Mouse (Mus musculus) cerebellum, adult 18-20 months (tissue): ENCODE measurements around the gene Ascc1.
A peak's percentile ranks its signal among the peaks of the same experiment; 100 is the strongest.
"Not testable (repeated sequence)": the region's sequence is repeated elsewhere in the genome, so short reads cannot be mapped to it uniquely, and the experiment has no call there.

Experiments
- DNase-seq, 2 experiments: peaks; one replicate each; pipeline ENCODE4 v3.0.0; 2021

Gene Ascc1

DNA sequence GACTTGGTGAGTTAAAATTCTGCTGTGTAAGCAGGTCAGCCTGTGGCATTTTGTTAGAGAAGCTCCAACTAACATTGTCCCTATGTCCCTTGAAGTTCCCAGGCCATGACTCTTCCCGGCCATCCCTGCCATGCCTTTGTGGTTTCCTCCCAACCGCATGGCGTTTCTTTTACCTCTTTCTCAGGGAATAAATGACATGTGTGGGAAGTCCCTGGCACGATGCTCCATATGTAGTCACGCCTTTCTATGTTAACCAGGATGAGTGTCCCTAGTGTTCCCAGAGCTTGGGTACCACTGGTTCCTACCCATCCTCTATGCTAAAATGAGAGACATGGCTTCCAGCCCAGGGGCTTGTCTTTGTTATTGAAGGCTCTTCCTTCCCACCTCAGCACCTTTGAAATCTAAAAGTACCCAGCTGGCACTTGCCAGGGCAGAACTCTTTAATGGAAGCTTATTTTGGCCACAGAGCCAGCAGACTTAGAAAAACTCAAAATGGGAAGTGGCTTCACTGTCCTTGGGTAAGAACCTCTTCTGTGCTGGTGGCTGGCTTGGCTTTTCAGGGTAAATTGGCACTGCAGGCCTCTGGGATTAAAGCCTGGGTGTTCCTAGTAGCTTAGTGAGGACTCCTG is 24.8 kb upstream of the Ascc1 start:
- DNase-seq = no peak

GRCm38 (mm10) chr10:59978401-59978800 is 24.2 kb upstream of the Ascc1 start:
- no peak for DNase-seq

GRCm38 (mm10) chr10:59978873-59979743 is 23.5 kb upstream of the Ascc1 start:
- no peak for DNase-seq

GRCm38 (mm10) chr10:59980815-59981244 is 21.8 kb upstream of the Ascc1 start:
- DNase-seq = no peak

DNA sequence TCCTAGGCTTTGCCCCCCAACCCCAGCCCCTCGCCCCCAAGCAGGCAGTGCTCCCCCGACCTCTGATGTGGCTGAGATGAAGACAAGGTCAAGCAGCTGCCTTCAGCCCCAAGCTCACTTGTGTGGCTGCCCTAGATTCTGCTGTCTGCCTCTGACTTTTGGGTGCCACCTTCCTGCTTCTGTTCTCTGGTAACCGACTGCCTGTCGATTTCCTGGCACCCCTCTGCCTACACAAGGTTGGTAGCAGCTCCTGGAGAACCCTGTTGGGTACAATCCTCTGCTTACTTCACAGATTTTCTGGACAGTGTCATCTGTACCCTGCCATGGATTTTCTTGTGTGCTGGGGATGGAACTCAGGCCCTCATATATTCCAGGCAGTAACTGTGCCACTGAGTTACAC is 21.3 kb upstream of the Ascc1 start:
- no peak for DNase-seq

- DNase-seq = no peak
Observed at GRCm38 (mm10) chr10:59981792-59982191, 20.8 kb upstream of the Ascc1 start.

DNA sequence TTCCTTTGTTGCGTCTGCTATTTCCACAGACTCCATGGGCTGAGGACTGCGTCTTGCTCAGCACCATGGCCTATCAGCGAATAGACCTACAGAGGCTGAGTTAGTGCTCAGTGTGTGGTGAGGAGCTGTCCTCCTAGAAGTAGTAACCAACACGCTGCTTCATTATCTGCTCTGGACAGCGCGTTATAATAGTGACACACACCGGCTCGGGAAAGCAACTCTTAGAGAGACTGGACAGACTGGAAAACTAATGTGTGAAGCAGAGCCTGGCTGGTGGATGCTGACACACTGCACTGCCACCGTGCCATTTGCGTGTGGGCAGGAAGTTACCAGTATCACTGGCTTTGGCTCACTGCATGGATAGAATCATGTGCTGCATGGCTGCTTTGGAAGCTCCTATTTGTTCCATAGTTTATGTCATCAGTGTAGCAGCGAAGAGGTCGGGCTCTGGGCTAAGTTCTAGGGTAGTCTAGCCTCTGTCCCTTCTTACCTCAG is 20.2 kb upstream of the Ascc1 start:
- no peak for DNase-seq

- no peak for DNase-seq
Observed at GRCm38 (mm10) chr10:59988036-59988435, 14.6 kb upstream of the Ascc1 start.

DNA sequence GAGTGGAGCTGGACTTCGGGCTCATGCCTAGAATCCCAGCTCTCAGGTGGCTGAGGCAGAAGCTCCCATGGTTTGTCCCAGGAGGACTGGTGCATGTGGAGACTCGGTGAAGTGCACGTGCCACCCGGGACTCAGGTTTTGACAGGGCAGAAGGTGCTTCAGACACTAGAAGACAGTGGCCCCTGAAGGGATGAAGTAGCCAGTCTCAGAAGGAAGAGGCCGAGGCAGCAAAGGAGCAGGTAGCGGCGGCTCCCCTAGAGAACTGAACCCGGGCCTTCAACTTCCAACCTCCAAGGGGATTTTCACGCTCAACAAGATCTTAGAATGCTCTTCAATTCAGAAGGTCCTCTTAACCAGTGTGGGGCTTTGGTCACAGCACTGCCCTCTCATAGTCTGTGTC is 12.2 kb upstream of the Ascc1 start:
- DNase-seq = no peak

DNA sequence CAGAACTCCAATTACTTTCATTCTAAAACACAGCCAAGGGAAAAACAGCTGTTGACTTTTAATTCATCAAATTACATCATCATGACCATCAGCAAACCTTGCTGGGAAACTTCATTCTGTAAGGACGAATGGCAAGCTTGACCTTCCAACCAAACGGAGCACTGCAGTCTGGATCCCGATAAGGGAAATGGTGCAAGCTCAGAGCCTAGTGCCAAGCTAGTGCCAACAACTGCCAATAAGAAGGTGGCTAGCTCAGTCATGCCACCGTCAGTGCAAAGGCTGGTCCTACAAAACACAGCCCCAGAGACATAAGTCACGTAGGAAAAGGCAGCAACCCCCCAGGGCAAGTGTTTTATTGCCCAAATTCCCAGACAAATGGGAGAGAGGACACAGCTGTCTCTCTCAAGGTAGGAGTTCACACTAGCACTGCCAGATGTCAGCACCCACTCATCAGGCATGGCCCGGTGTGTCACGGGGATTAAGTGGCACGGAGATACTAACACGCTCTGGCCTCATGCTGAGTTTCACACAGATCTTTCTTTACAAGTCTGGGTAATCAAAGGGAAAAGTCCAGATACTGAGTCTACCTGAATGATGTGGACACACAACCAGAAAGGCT is 11.2 kb upstream of the Ascc1 start:
- DNase-seq = no peak

GRCm38 (mm10) chr10:59992024-59992423 is 10.6 kb upstream of the Ascc1 start:
- DNase-seq = no peak

DNA sequence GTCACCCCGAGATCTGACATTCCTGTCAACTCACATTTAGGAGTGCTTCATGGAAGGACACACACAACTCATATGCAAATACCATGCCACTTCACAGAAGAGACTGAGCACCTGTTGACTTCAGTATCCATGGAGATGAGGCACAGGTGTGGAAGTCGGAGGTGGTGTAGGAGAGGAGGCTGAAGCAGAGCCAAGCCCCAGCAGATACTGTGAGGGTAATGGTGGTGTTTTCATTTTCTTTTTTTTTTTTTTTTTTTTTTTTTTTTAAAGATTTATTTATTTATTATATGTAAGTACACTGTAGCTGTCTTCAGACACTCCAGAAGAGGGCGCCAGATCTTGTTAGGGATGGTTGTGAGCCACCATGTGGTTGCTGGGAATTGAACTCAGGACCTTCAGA is 8.8 kb upstream of the Ascc1 start:
- DNase-seq = not testable (repeated sequence)

DNA sequence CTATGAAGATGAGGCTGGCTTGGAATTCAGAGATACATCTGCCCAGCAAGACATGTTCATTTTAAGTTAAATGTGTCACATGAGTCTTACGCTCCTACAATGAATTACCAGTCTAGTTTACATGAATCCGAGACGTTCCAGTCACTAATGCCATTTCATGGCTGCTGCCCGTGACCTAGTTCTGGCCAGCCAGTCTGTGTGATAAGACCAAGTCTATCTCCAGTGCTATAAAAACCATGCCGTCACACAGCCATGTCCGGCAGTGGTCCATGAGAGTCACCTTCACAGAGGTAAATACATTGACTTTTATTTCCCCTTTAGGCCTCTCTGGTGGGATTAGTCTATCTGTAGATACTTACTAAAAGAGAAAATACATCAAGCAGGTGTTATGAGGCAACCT is 6.7 kb upstream of the Ascc1 start:
- DNase-seq = no peak

DNA sequence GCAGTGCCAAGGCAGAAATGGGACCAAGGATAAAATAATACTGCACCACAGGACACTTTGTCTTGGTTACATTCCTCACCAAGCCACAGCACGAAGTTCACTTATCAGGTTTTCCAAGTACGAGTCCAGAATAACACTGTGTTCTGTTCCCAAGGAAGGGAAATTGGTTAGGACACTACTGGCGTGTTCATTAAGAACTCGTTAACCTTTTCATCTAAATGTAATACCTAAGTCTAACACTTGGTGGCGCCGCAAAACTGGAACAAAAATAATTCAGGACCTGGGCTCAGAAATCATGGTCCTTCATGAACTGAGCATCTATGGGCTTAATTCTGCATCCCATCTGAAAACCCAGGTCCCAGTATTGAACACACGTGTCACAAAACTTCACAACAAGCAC is 5.0 kb upstream of the Ascc1 start:
- DNase-seq = peak; percentile 58 to 72

DNA sequence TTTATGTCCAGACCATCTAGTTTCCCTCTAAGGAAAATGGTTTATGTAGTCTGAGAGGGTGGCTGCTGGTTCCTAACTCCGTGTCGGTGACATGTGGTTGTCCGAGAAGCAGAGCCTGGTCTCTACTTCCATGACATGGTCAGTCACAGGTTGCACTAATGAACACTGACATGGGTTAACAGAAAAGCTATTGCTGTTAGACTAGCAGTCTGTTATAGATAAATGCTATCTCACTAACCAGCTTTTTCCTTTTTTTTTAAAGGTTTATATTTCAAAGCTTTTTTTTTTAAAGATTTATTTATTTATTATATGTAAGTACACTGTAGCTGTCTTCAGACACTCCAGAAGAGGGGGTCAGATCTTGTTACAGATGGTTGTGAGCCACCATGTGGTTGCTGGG is 3.5 kb upstream of the Ascc1 start:
- DNase-seq = no peak

DNA sequence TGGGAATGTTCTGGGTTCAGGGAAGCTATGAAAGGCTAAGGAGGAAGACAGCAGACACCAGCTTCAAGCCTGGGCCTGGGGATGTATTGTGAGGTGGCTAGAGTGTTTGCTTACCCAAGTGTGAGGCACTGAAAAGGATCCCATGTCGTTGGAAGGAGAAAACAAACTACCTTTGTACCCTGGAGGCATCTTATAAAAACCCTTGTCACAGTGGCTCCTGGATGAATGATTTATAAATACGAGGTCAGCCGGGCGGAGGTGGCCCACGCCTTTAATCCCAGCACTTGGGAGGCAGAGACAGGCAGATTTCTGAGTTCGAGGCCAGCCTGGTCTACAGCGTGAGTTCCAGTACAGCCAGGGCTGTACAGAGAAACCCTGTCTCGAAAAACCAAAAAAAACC is 942 bp upstream of the Ascc1 start:
- not testable (repeated sequence) for DNase-seq

DNA sequence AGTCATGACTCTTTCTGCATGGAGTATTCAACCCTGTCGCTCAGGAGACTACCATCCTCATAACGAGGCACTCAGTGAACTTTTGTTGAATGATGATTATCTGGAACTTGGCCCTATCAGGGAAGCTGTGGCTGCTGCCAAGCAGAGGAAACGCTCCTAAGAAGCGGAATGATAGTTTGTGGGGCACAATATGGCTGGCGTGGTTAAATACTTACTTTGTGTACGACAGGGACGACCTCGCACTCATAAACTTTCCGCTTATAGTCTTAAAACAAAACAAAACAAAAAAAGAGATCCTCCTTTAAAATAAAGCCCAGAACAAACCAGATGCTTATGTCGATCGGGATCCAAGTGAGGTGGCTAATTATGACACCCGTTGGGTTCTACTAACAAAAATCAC is 402 bp upstream of the Ascc1 start:
- peak in 1 of 2 experiments; percentile 16 for DNase-seq

DNA sequence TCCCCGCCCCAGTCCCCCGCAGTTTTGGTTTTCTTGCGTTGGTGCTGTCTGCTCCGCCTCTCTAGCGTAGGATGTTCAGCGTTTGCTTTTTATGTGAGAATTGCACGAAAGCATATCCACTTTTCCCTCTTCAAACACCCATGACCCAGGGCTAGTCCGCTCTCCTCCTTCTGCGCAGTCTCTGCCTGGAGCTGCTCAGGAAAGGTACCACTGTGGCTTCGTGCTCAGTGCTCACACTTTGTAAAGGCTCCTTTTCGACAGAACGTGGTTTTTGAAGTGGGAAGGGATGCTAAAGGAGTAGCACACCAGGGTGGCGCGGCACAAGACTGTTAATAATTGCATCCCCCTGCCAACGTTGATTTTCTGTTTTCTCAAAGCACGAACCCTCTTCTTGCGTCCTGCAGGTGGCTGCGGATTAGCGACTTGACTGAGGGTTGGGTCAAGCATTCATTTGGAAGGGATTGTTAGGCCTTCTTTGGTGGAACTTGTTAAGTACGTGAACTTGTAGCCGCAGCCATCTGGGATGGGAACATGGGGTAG is 678 bp downstream of the Ascc1 start:
- DNase-seq = no peak

DNA sequence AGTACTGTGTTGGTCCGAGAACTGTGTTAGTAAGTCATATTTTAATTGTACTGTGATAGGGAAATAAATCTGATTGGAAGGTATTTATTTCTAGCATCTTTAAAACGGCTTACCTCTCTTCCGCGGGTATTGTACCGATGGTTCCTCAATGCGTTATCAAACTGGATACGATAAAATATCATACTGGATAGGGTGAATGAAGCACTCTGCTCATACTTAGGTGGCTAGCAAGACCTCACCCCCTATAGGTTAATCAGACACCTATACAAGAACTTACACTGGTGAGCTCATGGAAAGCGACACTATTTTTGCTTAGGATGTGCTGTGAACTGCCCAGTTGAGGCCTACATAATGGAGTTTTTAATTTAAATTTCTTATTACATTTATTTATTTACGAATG is 1.2 kb downstream of the Ascc1 start:
- DNase-seq = no peak

GRCm38 (mm10) chr10:60005264-60005663 is 2.7 kb downstream of the Ascc1 start:
- DNase-seq = peak; percentile 25 to 43

DNA sequence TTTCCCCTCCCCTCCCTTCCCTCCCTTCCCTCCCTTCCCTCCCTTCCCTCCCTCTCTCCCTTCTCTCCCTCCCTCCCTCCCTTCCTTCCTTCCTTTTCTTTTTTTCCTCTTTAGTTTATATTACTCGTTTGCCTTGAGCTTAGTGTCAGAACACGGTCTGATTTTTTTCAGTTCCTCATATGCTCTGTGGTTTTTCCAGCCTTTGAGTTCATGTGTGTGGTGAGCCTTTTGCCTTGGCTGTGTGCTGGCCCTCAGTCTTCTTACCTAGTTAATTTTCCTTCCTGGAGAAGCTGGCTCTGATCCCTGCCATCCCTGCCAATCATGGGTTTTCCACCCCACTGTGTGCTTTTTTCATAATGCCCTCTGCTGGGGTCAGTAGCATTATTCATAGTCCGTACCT is 6.5 kb downstream of the Ascc1 start:
- no peak for DNase-seq

GRCm38 (mm10) chr10:60016223-60016622 is 13.6 kb downstream of the Ascc1 start:
- no peak for DNase-seq

- no peak for DNase-seq
Observed at GRCm38 (mm10) chr10:60019299-60019698, 16.7 kb downstream of the Ascc1 start.

DNA sequence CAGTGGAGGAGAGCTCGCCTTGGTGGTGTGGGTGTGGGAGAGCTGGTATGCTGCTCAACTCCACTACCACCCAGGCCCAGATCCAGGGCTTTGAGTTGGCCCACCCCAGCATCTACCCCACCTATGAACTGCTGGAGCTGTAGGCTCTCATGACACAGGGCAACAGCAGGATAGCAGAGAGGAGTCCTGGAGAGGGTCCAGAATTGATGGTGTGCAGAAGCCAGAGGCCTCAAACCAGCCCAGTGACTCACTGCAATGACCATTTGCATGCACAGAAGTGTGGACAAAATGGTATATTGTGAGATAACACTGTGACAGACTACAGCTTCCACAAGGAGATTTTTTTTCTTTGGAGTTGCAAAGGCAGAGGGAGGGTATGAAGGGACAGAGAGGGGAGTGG is 21.1 kb downstream of the Ascc1 start:
- DNase-seq = no peak
